Mouse (Mus musculus): Measurements from ENCODE around the gene Phldb1.
"Not testable (repeated sequence)": the region's sequence is repeated elsewhere in the genome, so short reads cannot be mapped to it uniquely, and the experiment has no call there.

Gene Phldb1

GRCm38 (mm10) chr9:44734524-44735494 is at the start of gene Phldb1:
Gene Phldb1 (minus strand): TSS chr9:44735198.
- peak; percentile 71 to 75 for DNase-seq

GRCm38 (mm10) chr9:44772750-44773651 is 38.0 kb upstream of the Phldb1 start:
- peak; percentile 90 to 93 for DNase-seq

DNA sequence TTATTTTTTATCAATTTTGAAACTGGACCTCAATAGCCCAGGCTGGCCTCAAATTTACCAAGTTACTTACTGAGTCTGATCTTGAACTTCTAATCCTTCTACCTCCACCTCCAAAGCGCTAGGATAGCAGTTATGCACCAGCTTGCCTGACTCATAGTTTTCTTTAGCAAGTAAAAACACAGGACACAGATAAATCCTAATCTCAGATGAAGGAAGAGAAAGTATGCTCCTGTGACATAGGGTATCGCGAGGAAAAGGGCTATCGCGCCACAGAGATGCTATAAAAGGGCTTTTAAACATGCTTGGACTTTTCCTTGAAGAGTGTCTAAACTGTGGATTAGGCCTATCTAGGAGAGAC is 37.4 kb upstream of the Phldb1 start:
- DNase-seq: no peak

DNA sequence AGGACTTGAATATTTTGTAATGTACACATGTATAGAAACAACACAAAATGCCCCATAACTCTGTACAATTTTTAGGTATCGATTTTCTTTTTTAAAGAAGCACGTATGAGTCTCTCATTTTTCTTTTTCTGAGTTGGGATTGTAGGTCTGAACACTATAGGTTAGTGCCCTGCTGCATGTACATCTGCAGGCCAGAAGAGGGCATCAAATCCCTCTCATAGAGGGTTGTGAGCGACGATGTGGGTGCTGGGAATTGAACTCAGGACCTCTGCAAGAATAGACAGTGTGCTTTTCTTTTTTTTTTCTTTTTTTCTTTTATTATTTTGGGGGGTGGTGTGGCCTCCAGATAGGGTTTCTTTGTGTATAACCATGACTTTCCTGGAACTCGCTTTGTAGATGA is 36.4 kb upstream of the Phldb1 start:
- no peak for DNase-seq

GRCm38 (mm10) chr9:44768029-44768394 is 33.0 kb upstream of the Phldb1 start:
- not testable (repeated sequence) for DNase-seq

DNA sequence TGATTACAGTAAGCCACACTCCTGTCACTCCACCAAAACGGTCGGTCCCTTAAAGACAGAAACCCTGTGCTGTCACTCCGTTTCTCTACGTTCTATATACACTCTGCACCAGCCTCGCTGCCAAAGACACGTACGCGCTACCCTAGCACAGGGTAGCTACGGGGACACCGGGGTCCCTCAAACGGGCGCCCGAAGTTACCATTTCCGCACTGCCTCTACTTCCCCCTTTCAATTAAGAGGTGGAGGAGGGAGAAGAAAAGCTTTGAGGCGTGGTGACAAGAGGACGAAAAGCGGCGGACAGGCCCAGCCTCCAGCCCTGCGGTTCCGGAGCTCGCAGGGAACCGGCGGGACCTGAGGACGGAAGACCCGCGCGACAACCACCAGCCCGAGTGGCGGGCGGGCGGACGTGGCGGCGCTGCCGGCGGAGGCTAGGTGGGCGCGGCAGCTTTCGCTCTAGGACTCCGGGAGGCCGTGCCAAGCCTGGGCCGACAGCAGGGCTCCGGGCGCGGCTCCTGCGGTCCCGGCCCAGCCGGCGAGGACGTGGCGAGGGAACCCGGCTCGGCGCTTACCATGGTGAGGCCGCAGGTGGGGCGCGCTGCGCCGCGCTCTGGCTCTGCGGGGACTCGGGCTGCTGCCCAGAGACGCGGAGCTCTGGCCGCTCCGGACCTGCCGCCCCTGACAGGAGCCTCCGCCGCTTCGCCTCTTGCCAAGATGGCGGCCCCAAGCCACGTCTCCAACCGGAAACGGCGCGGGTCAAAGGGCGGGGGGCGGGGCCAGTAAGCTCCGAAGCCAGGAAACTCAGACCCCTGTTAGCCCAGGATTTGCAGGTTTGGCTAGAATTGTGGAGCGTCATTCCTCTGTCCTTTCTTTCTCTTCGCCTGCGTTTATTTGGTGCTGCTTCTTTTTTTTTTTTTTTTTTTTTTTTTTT is 32.4 kb upstream of the Phldb1 start, which contains the start of the genes Arcn1 and Ift46:
Gene Arcn1 (minus strand): TSS at position 745 of the 928 bp plus-strand sequence.
Gene Ift46 (plus strand): TSS at position 808 of the 928 bp plus-strand sequence.
- DNase-seq: peak; percentile 78 to 82

GRCm38 (mm10) chr9:44760873-44761272 is 25.9 kb upstream of the Phldb1 start:
- no peak for DNase-seq

GRCm38 (mm10) chr9:44748473-44748872 is 13.5 kb upstream of the Phldb1 start:
- no peak for DNase-seq

DNA sequence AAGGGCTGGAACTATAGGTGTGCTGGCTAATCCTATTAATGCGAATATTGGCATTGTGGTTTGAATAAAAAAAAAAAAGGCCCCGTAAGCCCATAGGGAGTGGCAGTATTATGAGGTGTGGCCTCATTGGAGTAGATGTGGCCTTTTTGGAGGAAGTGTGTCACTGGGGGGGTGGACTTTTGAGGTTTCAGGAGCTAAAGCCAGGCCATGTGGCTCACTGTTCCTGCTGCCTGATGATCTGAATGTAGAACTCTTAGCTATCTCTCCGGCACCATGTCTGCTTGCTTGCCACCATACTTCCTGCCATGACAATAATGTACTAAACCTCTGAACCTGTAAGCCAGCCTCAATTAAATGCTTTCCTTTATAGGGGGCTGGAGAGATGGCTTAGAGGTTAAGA is 12.3 kb upstream of the Phldb1 start:
- no peak for DNase-seq

GRCm38 (mm10) chr9:44746666-44747065 is 11.7 kb upstream of the Phldb1 start:
- no peak for DNase-seq

- no peak for DNase-seq
Measured at GRCm38 (mm10) chr9:44745371-44745770, 10.4 kb upstream of the Phldb1 start.

DNA sequence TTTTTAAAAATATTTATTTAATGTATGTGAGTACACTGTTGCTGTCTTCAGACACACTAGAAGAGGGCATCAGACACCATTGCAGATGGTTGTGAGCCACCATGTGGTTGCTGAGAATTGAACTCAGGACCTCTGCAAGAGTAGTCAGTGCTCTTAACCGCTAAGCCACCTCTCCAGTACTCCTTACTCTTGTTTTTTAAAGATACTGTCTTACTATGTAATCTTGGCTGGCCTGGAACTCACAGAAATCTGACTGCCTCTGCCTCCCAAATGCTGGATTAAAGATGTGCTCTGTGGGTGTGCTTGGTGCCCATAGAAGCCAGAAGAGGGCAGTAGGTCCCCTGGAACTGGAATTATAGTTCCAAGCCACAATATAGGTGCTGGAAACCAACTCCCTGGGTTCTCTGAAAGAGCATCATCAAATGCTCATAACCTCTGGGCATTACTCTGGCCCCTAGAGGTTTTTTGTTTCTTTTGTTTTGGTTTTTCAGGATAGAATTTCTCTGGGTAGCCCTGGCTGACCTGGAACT is 5.7 kb upstream of the Phldb1 start:
- no peak for DNase-seq

- DNase-seq: no peak
Measured at GRCm38 (mm10) chr9:44737240-44737949, 2.4 kb upstream of the Phldb1 start.

DNA sequence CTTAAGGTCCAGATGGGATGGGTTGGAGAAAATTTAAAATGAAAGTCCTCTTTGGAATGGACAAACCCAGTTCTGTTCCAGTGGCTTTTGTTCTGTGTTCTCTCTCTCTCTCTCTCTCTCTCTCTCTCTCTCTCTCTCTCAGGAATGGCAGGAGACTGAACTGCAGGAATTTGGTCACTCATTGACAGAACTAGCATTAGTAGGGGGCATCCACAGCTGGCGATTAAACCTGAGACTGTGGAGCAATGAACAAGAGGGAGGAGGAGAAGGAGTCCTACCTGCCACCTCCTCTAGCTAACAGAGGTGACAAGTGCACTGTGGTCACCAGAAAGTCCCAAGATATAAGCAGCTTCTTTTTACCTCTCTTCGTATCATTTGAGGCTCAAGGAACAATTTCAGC is 1.3 kb upstream of the Phldb1 start:
- DNase-seq: no peak

DNA sequence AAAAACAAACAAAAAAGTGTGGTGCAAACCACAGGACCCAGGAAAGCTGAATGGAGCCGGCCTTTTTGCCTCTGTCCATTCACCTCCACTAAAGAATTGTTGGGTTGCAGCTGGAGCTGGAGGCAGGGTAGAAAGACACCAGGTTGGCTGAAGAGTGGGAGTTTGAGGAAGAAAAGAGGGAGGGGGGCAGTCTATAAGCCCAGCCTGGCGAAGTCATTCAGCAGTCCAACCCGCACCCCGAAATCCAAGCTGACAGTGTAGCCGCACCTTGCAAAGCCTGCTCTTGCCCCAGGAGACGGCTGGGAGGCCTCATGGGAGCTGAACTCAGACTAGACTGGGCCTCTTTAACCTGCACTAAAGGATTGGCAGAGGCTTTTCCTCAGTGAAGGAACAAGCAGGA is 888 bp upstream of the Phldb1 start:
- no peak for DNase-seq

DNA sequence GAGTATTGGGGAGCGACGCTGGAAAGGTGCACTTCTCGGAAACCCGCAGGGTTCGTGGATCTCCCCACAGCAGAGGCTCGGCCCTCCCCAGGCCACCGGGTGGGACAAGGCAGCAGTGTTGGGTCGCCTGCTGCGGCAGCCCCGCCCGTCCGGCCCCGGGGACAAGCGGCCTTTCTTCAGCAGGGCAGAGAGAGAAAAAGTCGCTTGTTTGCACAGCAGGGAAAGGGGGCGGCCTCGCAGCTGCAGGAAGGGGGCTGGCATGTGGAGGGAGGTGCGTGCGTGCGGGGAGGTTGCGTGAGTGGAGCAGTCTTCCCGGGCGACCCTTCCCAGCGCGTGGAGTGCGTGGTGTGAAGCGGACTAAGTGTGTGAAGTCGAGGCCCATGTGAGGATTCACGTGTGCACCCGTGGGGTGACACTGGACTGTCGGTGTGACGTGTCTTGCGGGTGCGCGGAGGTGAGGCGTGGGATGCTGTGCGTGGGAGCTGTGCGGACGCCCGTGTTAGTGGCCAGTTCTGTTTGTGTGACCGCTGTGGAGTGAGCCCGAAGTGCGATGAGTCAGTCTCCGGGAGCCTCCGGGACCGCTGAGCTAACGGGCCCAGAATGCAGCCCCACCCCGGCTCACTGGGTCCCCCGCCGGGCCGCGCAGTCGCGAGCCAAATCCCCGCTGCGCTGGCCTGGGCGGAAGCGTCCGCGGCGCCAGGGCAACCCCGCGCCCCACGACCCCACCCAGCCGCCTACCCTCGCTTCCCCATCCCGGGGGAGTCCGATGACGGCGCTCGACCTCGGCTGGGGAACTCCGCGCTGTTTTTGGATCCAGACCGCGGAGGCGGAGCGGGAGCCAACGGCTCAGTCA is 1.1 kb downstream of the Phldb1 start:
- DNase-seq: peak; percentile 31 to 37

GRCm38 (mm10) chr9:44732921-44733530 is 2.0 kb downstream of the Phldb1 start:
- DNase-seq: no peak

DNA sequence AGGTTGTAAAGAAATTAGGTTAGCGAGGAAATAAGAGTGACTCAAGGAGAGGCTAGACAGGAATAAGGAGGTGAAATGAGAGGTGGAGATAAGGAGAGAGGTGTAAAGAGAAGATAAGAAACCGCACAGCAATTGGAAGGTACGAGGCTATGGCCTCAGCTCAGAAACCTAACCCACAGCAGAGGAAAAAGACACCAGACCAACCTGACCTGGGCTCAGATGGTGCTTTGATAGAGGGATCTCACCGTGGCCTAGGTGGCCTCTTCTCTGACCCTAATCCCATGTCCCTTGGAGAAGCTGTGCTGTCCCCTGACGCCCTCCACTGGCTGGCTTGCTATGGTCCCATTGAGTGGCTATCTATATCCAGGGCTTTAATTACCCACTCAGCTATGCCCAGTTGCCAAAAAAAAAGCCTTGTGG is 2.9 kb downstream of the Phldb1 start:
- DNase-seq: no peak

GRCm38 (mm10) chr9:44727441-44727840 is 7.6 kb downstream of the Phldb1 start:
- no peak for DNase-seq
